Mouse (Mus musculus) E14TG2a.4 (cell line): ENCODE measurements around the gene Sik3.

Experiments used
- CTCF ChIP-seq: conservative IDR thresholded peaks from 2 replicates; pipeline ENCODE4 v1.5.1; 2014; ENCODE audit warnings: low read length
- NANOG ChIP-seq: IDR thresholded peaks from 2 replicates; pipeline ENCODE4 v1.6.1; 2014; ENCODE audit warnings: borderline replicate concordance, low read length, mixed read lengths

DNA sequence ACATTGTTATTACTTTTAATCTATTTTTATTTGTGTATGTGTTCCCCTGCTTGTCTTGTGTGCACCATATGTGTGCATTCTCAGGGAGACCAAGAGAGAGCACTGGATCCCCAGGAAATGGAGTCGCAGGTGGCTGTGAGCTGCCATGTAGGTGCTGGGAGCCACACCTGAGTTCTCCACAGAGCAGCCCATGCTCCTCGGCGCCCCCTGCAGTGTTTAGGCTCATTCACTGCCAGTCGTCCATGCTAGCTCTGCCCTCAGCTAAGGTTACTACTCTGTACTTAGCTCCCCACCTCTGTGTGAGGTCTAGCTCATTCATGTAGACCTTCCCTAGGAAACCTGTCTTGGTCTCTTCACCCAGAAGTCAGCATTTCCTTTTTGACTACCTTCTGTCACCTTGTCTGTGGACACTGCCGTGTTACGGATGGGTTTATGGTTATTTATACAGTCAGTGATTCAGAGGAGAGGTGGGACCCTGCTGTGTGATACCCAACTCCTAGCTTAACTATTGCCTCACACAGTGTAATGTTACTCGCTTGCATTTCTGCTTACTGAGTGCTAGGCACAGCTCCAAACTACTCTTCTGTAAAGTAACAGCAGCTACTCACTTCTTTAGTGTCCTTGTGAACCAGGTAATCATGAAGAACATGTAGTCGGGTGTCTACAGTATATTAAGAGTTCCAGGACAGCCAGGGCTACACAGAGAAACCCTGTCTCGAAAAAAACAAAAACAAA lies 59.6 kb downstream of the Sik3 start:
- TF ChIP-seq CTCF (no peak; the same call in 1 of the 2 replicates), NANOG (no peak)
